Mouse (Mus musculus): Measurements from ENCODE around the gene Fkbp7. TPM values are rescaled to one million over a fixed set of nuclear protein-coding genes. Genes with fewer than 3 reads are reported as not detected.
A peak's percentile ranks its signal among the peaks of the same experiment; 100 is the strongest.

Fkbp7 gene
- polyA plus RNA-seq, 1 experiment from 2014 or later = 67.1 TPM

- 93% methylated on average over 3 of the region's 3 CpGs for WGBS
These were observed 29.3 kb upstream of the Fkbp7 start for GRCm38 (mm10) chr2:76702188-76702587.

GRCm38 (mm10) chr2:76695290-76695689 is 22.4 kb upstream of the Fkbp7 start:
- no peak overlapping the region for H3K4me3 ChIP-seq (ENCODE audit: low read depth, low read length)
- no peaks in the 10 kb centered on the region for H3K4me1 ChIP-seq (replicated peaks; ENCODE audit: control insufficient read depth, insufficient read depth)
- WGBS = 71% methylated on average over 6 of the region's 6 CpGs
- ATAC-seq (ENCODE audit: low FRiP score, low TSS enrichment) (no peak), DNase-seq (ENCODE audit: low spot score) (no peak)
- H3K4me2 ChIP-seq (replicated peaks; ENCODE audit: low read depth) = no peak overlapping the region
- no peak overlapping the region for H3K9ac ChIP-seq (ENCODE audit: low read length)
- H3K9me3 ChIP-seq (ENCODE audit: control insufficient read depth, low read length) = no peaks in the 10 kb centered on the region
- TF ChIP-seq CTCF (IDR thresholded peaks at IDR 0.05; ENCODE audit: low read depth) (no peak), EP300 (optimal IDR thresholded peaks at IDR 0.05) (no peak)
- peaks cover 22% of the 10 kb centered on the region for H3K36me3 ChIP-seq (ENCODE audit: control insufficient read depth, insufficient read depth, low read length)
- no peak overlapping the region for H3K27ac ChIP-seq (replicated peaks)
- no peaks in the 10 kb centered on the region for H3K27me3 ChIP-seq (ENCODE audit: control insufficient read depth, insufficient read depth, low read length)

More at GRCm38 (mm10) chr2:76702188-76702587, 29.3 kb upstream of the Fkbp7 start:
- DNase-seq (ENCODE audit: low spot score) (no peak), ATAC-seq (ENCODE audit: low FRiP score, low TSS enrichment) (no peak)
- Histone ChIP-seq H3K9me3 (ENCODE audit: control insufficient read depth, low read length) (no peaks in the 10 kb centered on the region), H3K27me3 (ENCODE audit: control insufficient read depth, insufficient read depth, low read length) (no peaks in the 10 kb centered on the region), H3K36me3 (ENCODE audit: control insufficient read depth, insufficient read depth, low read length) (peaks cover 4% of the 10 kb centered on the region; the same call in 1 of the 2 replicates), H3K27ac (replicated peaks) (no peak overlapping the region), H3K4me1 (replicated peaks; ENCODE audit: control insufficient read depth, insufficient read depth) (no peaks in the 10 kb centered on the region), H3K4me2 (replicated peaks; ENCODE audit: low read depth) (no peak overlapping the region), H3K4me3 (ENCODE audit: low read depth, low read length) (no peak overlapping the region), H3K9ac (ENCODE audit: low read length) (no peak overlapping the region)
- no peak for TF ChIP-seq EP300 (optimal IDR thresholded peaks at IDR 0.05)

GRCm38 (mm10) chr2:76693765-76694164 is 20.8 kb upstream of the Fkbp7 start:
- ATAC-seq (ENCODE audit: low FRiP score, low TSS enrichment) (no peak), DNase-seq (ENCODE audit: low spot score) (no peak)
- peaks cover 22% of the 10 kb centered on the region for H3K36me3 ChIP-seq (ENCODE audit: control insufficient read depth, insufficient read depth, low read length)
- TF ChIP-seq EP300 (optimal IDR thresholded peaks at IDR 0.05) = no peak
- TF ChIP-seq CTCF (IDR thresholded peaks at IDR 0.05; ENCODE audit: low read depth) = no peak
- no peaks in the 10 kb centered on the region for H3K4me1 ChIP-seq (replicated peaks; ENCODE audit: control insufficient read depth, insufficient read depth)
- no peak overlapping the region for H3K4me3 ChIP-seq (ENCODE audit: low read depth, low read length)
- no peak overlapping the region for H3K9ac ChIP-seq (ENCODE audit: low read length)
- WGBS = 88% methylated on average over 5 of the region's 5 CpGs
- H3K4me2 ChIP-seq (replicated peaks; ENCODE audit: low read depth) = no peak overlapping the region
- no peaks in the 10 kb centered on the region for H3K9me3 ChIP-seq (ENCODE audit: control insufficient read depth, low read length)
- H3K27ac ChIP-seq (replicated peaks) = no peak overlapping the region
- no peaks in the 10 kb centered on the region for H3K27me3 ChIP-seq (ENCODE audit: control insufficient read depth, insufficient read depth, low read length)

- DNase-seq (ENCODE audit: low spot score) = no peak
- no peak overlapping the region for H3K27ac ChIP-seq (replicated peaks)
- WGBS = 79% methylated on average over 12 of the region's 12 CpGs
- ATAC-seq (ENCODE audit: low FRiP score, low TSS enrichment) = no peak
- H3K9ac ChIP-seq (ENCODE audit: low read length) = no peak overlapping the region
- H3K4me3 ChIP-seq (ENCODE audit: low read depth, low read length) = no peak overlapping the region
- no peak overlapping the region for H3K4me2 ChIP-seq (replicated peaks; ENCODE audit: low read depth)
- H3K27me3 ChIP-seq (ENCODE audit: control insufficient read depth, insufficient read depth, low read length) = no peaks in the 10 kb centered on the region
- peaks cover 21% of the 10 kb centered on the region for H3K36me3 ChIP-seq (ENCODE audit: control insufficient read depth, insufficient read depth, low read length)
- H3K9me3 ChIP-seq (ENCODE audit: control insufficient read depth, low read length) = no peaks in the 10 kb centered on the region
- TF ChIP-seq CTCF (IDR thresholded peaks at IDR 0.05; ENCODE audit: low read depth) (no peak), EP300 (optimal IDR thresholded peaks at IDR 0.05) (no peak)
- no peaks in the 10 kb centered on the region for H3K4me1 ChIP-seq (replicated peaks; ENCODE audit: control insufficient read depth, insufficient read depth)
These were observed 17.7 kb upstream of the Fkbp7 start for GRCm38 (mm10) chr2:76690436-76691204.

GRCm38 (mm10) chr2:76688162-76688561 is 15.2 kb upstream of the Fkbp7 start:
- WGBS = 60% methylated on average over 7 of the region's 7 CpGs

GRCm38 (mm10) chr2:76687608-76688007 is 14.7 kb upstream of the Fkbp7 start:
- no peak overlapping the region for H3K9ac ChIP-seq (ENCODE audit: low read length)
- H3K4me2 ChIP-seq (replicated peaks; ENCODE audit: low read depth) = no peak overlapping the region
- peaks cover 14% of the 10 kb centered on the region for H3K36me3 ChIP-seq (ENCODE audit: control insufficient read depth, insufficient read depth, low read length)
- no peak overlapping the region for H3K27ac ChIP-seq (replicated peaks)
- 61% methylated on average over 3 of the region's 3 CpGs for WGBS
- DNase-seq (ENCODE audit: low spot score) = no peak
- H3K4me3 ChIP-seq (ENCODE audit: low read depth, low read length) = no peak overlapping the region
- no peaks in the 10 kb centered on the region for H3K9me3 ChIP-seq (ENCODE audit: control insufficient read depth, low read length)
- TF ChIP-seq CTCF (IDR thresholded peaks at IDR 0.05; ENCODE audit: low read depth) (no peak), EP300 (optimal IDR thresholded peaks at IDR 0.05) (no peak)
- ATAC-seq (ENCODE audit: low FRiP score, low TSS enrichment) = no peak
- no peaks in the 10 kb centered on the region for H3K27me3 ChIP-seq (ENCODE audit: control insufficient read depth, insufficient read depth, low read length)
- H3K4me1 ChIP-seq (replicated peaks; ENCODE audit: control insufficient read depth, insufficient read depth) = no peaks in the 10 kb centered on the region

More at GRCm38 (mm10) chr2:76688162-76688561, 15.2 kb upstream of the Fkbp7 start:
- no peaks in the 10 kb centered on the region for H3K4me1 ChIP-seq (replicated peaks; ENCODE audit: control insufficient read depth, insufficient read depth)
- no peaks in the 10 kb centered on the region for H3K27me3 ChIP-seq (ENCODE audit: control insufficient read depth, insufficient read depth, low read length)
- H3K36me3 ChIP-seq (ENCODE audit: control insufficient read depth, insufficient read depth, low read length) = peaks cover 14% of the 10 kb centered on the region
- H3K4me3 ChIP-seq (ENCODE audit: low read depth, low read length) = no peak overlapping the region
- H3K9me3 ChIP-seq (ENCODE audit: control insufficient read depth, low read length) = no peaks in the 10 kb centered on the region
- DNase-seq (ENCODE audit: low spot score) = no peak
- ATAC-seq (ENCODE audit: low FRiP score, low TSS enrichment) = peak; percentile 42; the same call in 1 of the 2 replicates
- H3K9ac ChIP-seq (ENCODE audit: low read length) = no peak overlapping the region
- H3K27ac ChIP-seq (replicated peaks) = no peak overlapping the region
- H3K4me2 ChIP-seq (replicated peaks; ENCODE audit: low read depth) = no peak overlapping the region
- TF ChIP-seq EP300 (optimal IDR thresholded peaks at IDR 0.05) (no peak), CTCF (IDR thresholded peaks at IDR 0.05; ENCODE audit: low read depth) (no peak)

All from stomach, postnatal 0 days (tissue).